Mouse (Mus musculus) neural tube, embryonic 12.5 days (tissue): ENCODE data around the gene Gse1. TPM values are rescaled to one million over a fixed set of nuclear protein-coding genes. Genes with fewer than 3 reads are reported as not detected.

Source experiments
- ATAC-seq: fragments of 200-750 bp; cut with Nextera tagmentation; 2 replicates; pipeline ENCODE4 v1.8.0; 2017; ENCODE audit warnings: low read depth, mild to moderate bottlenecking, moderate TSS enrichment, moderate library complexity; ENCODE audit not compliant: low FRiP score
- H3K27ac ChIP-seq: fragments of 300-500 bp; sonication (generic); 2 replicates; pipeline ENCODE4 v1.5.1; 2016
- H3K27me3 ChIP-seq: fragments of 300-500 bp; sonication (generic); replicated peaks from 2 replicates; pipeline ENCODE4 v1.6.1; 2016; ENCODE audit warnings: mild to moderate bottlenecking
- H3K36me3 ChIP-seq: fragments of 300-500 bp; sonication (generic); 2 replicates; pipeline ENCODE4 v1.6.1; 2016; ENCODE audit warnings: mild to moderate bottlenecking
- H3K4me1 ChIP-seq: fragments of 300-500 bp; sonication (generic); 2 replicates; pipeline ENCODE4 v1.6.1; 2016
- H3K4me2 ChIP-seq: fragments of 300-500 bp; sonication (generic); replicated peaks from 2 replicates; pipeline ENCODE4 v1.6.1; 2016; ENCODE audit warnings: mild to moderate bottlenecking
- H3K4me3 ChIP-seq: fragments of 300-500 bp; sonication (generic); 2 replicates; pipeline ENCODE4 v1.5.1; 2016
- H3K9ac ChIP-seq: fragments of 300-500 bp; sonication (generic); 2 replicates; pipeline ENCODE4 v1.6.1; 2016; ENCODE audit warnings: mild to moderate bottlenecking
- H3K9me3 ChIP-seq: fragments of 300-500 bp; sonication (generic); 2 replicates; pipeline ENCODE4 v1.6.1; 2016; ENCODE audit warnings: mild to moderate bottlenecking
- WGBS: fragments of 180-500 bp; shearing (Covaris S2); methylation state at CpG from one replicate; pipeline ENCODE4 v1.1.7; 2016; 5-methylcytosine and 5-hydroxymethylcytosine counted together
- polyA plus RNA-seq: library from polyadenylated mRNA; unstranded; fragments of >200 nt; fragmentation: Nextera tagmentation; extraction: Ambion mirVana; gene quantifications from 2 replicates; pipeline ENCODE4 v1.2.1, GENCODE M21; 2016

Gene Gse1
- polyA plus RNA-seq, 1 experiment from 2014 or later = 26.0 TPM

DNA sequence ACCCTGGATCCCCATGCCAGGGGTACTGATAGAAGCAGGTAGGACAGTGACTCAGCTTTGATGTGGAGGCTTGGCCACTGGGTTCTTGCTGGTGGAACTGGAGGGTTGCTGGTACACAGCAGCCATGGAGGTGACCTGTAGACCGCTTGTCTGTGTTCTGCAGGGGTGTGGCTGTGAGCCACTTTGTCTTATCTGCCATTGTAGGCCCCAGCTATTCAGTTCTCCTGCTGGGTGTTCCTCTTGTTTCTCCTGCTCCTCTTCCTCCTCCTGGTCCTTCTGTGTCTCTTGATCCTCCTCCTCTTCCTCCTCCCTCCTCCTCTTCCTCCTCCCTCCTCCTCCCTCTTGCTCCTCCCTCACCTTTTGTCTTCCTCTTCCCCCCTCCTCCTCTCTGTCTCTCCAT, 296.9 kb downstream of the Gse1 start:
- Histone ChIP-seq H3K4me3 (no peak overlapping the region), H3K27me3 (no peaks in the 10 kb centered on the region), H3K4me2 (no peak overlapping the region), H3K9me3 (no peaks in the 10 kb centered on the region), H3K36me3 (no peaks in the 10 kb centered on the region), H3K9ac (0 out of 2 replicates have a peak overlapping the region, but pooled peaks have one; percentile 18), H3K27ac (peak overlapping the region; percentile 5; the same call in 1 of the 2 replicates), H3K4me1 (peaks cover 91% of the 10 kb centered on the region)
- no peak for ATAC-seq
- 60% methylated on average over 1 of the region's 1 CpGs for WGBS

DNA sequence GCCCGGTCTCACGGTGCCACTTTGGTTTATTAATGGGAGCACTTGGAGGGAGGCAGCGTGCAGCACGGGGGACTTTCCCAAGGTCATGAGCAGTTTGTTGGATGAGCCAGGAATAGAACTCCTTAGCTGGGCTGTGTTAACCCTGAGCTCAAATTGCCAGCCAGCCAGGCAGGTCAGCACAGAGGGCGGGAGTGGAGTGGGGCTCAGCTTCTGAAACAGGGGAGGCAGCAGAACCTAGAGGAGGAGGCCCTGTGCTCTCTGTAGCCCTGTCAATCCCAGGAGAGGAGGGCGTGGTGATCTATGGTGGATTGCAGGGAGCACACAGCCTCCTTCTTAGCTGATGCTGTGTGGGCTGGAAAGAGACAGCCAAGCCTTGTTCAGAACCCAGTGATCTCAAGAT, 297.6 kb downstream of the Gse1 start:
- no peak overlapping the region for H3K27ac ChIP-seq
- no peaks in the 10 kb centered on the region for H3K36me3 ChIP-seq
- no peaks in the 10 kb centered on the region for H3K27me3 ChIP-seq
- 48% methylated on average over 6 of the region's 6 CpGs for WGBS
- H3K9me3 ChIP-seq = no peaks in the 10 kb centered on the region
- no peak overlapping the region for H3K4me3 ChIP-seq
- 0 out of 2 replicates have a peak overlapping the region, but pooled peaks have one; percentile 18 for H3K9ac ChIP-seq
- H3K4me1 ChIP-seq = peaks cover 85% of the 10 kb centered on the region
- no peak overlapping the region for H3K4me2 ChIP-seq
- ATAC-seq = no peak

DNA sequence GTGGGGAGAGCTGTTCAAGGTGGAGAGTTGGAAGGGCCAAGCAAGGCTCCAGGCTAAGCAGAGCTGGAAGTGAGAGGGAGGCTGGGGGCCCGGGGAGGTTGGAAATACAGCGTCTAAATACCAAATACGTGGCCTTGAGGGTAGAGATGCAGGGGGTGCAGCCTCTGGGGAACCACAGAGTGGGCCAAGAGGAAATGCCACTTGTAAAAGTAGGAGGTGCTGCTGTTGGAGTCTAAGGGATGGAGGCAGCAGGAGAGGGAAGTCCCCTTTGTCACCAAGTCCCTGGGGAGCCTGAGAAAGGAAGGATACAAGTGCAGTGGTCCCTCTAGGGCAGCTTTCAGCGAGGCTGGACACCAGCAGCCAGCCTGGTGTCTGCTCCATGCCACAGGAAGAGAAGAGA, 298.3 kb downstream of the Gse1 start:
- Histone ChIP-seq H3K27me3 (no peaks in the 10 kb centered on the region), H3K9ac (0 out of 2 replicates have a peak overlapping the region, but pooled peaks have one; percentile 6), H3K4me3 (no peak overlapping the region), H3K4me1 (peaks cover 85% of the 10 kb centered on the region), H3K9me3 (no peaks in the 10 kb centered on the region), H3K27ac (no peak overlapping the region), H3K36me3 (no peaks in the 10 kb centered on the region), H3K4me2 (0 out of 2 replicates have a peak overlapping the region, but pooled peaks have one; percentile 7)
- no peak for ATAC-seq
- WGBS = 17% methylated on average over 4 of the region's 4 CpGs

DNA sequence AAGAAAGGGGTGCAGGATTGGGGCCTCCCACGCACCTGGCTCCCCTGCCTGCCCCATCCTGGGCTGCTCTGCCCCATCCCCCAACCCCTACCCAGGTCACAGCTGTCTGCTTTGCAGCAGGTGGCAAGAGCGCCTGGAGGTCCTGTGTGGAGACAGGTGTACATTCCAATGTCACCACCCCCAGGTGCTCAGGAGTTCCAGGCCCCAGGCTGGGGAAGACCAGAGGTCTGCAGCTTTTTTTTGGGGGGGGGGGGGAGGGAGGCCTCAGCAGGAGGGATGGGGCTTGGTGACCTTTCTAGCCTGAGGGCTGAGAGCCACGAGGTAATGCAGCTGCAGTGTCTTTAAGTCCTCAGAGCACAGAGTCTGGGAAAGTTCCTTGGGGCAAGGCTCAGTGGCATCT, 300.1 kb downstream of the Gse1 start:
- Histone ChIP-seq H3K27ac (no peak overlapping the region), H3K4me2 (no peak overlapping the region), H3K27me3 (no peaks in the 10 kb centered on the region), H3K9ac (no peak overlapping the region), H3K4me3 (no peak overlapping the region), H3K36me3 (no peaks in the 10 kb centered on the region), H3K9me3 (no peaks in the 10 kb centered on the region), H3K4me1 (peaks cover 86% of the 10 kb centered on the region)
- WGBS = 21% methylated on average over 3 of the region's 3 CpGs
- ATAC-seq = no peak

DNA sequence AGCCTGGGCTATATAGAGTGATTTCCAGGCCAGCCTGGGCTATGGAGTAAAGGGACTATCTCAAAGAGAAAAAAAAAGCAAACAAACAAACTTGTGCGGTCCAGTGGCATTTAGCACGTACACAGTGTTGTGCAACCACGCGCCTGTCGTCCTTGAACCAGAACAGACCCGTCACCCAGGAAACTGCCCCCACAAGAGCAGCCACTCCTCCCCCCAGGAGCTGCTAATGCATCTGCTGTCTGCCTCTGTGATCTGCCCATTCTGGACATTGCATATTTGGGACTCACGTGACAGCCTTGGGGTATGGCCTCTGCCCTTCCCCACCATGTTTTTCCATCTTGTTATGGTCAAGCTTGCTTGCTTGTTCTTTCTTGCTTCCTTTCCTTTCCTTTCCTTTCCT, 301.0 kb downstream of the Gse1 start:
- Histone ChIP-seq H3K4me1 (peaks cover 86% of the 10 kb centered on the region), H3K36me3 (no peaks in the 10 kb centered on the region), H3K4me3 (no peak overlapping the region), H3K27ac (no peak overlapping the region), H3K4me2 (no peak overlapping the region), H3K27me3 (no peaks in the 10 kb centered on the region), H3K9me3 (no peaks in the 10 kb centered on the region), H3K9ac (no peak overlapping the region)
- WGBS = 52% methylated on average over 7 of the region's 7 CpGs
- ATAC-seq = no peak

DNA sequence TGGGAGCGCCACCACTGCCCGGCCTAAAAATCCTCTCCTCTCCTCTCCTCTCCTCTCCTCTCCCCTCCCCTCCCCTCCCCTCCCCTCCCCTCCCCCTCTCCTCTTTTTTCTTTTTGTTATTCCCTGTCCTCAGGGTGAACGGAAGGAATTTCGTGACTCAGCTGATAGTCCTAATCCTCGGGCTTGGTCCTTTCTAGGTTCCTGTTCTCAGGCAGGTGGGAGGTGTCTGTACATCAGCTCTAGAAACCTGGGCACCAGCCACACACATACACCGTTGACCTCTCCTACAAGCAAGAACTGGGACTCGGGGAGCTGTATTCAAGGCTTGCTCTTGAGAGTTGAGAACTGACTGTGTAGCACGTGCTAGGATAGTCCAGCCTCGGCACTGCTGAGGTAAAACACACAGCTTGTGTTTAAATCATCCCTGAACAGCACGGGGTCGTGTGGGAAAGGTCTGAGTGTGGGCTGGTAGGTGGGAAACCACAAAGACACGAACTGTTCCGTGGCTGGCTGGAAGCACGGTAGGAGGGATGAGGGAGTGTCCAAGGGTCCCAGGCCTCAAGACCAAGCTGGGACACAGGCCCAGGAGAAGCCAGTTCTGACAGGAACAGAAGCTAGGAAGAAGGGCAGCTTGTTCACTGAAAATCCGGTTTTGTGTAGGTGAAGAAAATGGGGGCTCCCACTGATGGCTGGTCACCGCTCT, 302.8 kb downstream of the Gse1 start:
- H3K9me3 ChIP-seq = no peaks in the 10 kb centered on the region
- peak overlapping the region; percentile 97 for H3K4me2 ChIP-seq
- peak overlapping the region; percentile 88 for H3K27ac ChIP-seq
- H3K36me3 ChIP-seq = no peaks in the 10 kb centered on the region
- no peaks in the 10 kb centered on the region for H3K27me3 ChIP-seq
- H3K9ac ChIP-seq = no peak overlapping the region
- peaks cover 87% of the 10 kb centered on the region for H3K4me1 ChIP-seq
- ATAC-seq = no peak
- WGBS = 41% methylated on average over 16 of the region's 16 CpGs
- H3K4me3 ChIP-seq = no peak overlapping the region

DNA sequence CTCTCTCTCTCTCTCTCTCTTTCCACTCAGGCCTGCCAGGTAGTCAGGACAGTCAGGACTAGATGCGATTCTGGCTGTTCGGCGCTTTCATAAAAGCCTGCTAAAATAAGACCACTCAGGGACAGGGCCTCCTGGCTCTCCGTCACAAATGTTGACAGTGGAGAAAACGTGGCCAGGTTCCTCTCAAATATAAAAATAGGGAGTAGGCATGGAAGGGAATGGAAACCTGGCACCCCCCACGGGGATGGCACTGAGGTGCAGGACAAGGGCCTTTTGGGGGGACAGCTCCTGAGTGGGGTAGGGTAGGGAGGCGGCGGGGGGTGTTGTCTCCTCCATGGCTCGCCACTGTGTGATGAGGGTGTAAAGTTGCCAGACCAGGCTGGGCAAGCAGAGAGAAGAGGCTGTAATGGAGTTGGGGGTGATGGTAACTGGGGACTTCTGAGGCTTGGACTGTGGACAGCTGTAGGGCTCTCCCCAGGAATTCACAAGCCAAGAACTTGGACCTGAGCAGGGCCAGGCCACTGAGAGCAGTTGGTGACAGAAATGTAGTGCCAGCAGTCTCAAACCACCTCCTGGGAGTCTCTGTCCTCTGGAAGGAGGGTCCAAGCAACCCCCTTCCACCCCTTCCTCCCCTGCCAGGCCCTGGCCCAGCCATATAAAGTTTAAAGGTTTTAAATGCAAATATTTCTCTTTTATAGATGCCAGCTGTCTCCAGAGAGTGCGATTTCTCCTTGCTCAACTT, 303.7 kb downstream of the Gse1 start:
- WGBS = 32% methylated on average over 10 of the region's 10 CpGs
- Histone ChIP-seq H3K4me3 (no peak overlapping the region), H3K4me2 (peak overlapping the region; percentile 97), H3K4me1 (peaks cover 87% of the 10 kb centered on the region), H3K9me3 (no peaks in the 10 kb centered on the region), H3K36me3 (no peaks in the 10 kb centered on the region), H3K27ac (peak overlapping the region; percentile 88), H3K9ac (no peak overlapping the region), H3K27me3 (no peaks in the 10 kb centered on the region)
- ATAC-seq = no peak; the same call in 1 of the 2 replicates

DNA sequence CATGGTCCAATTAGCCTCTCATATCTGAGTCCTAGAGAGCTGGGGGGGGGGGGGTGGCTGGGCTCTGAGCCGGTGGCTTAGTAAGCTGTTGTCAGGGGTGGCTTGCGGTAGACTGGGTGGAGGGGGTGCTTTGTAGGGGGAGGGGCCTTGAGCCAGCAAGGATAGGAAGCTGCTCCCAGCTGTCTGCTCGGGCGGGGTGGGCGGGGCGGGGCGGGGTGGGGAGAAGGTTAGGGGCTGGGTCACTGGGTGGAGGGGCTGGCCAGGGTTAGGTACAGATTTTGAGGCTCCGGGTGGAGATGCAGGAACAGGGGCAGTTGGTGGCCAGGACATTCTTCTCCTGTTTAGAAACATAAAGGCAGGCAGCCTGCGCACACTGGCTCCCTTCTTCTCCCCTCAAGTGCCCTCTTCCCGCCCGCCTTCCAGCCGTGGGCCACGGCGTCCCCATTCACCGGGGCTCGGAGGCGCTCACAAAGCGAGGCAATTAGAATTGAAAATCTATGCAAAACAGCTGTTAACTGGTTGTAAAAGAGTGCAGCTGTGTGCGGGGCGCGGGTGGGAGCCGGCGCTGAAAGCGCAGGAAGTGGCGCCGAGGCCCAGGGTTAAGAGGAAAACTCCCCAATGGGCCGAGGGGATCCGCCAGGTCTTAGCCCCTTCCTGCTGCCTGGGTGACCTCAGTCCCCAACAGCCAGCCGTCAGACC, 304.4 kb downstream of the Gse1 start:
- Histone ChIP-seq H3K9ac (peak overlapping the region; percentile 33), H3K4me1 (peaks cover 84% of the 10 kb centered on the region), H3K9me3 (no peaks in the 10 kb centered on the region), H3K27me3 (no peaks in the 10 kb centered on the region), H3K27ac (peak overlapping the region; percentile 88), H3K4me2 (peak overlapping the region; percentile 97), H3K36me3 (no peaks in the 10 kb centered on the region), H3K4me3 (0 out of 2 replicates have a peak overlapping the region, but pooled peaks have one; percentile 9)
- ATAC-seq = peak; percentile 54
- 1% methylated on average over 28 of the region's 29 CpGs for WGBS

DNA sequence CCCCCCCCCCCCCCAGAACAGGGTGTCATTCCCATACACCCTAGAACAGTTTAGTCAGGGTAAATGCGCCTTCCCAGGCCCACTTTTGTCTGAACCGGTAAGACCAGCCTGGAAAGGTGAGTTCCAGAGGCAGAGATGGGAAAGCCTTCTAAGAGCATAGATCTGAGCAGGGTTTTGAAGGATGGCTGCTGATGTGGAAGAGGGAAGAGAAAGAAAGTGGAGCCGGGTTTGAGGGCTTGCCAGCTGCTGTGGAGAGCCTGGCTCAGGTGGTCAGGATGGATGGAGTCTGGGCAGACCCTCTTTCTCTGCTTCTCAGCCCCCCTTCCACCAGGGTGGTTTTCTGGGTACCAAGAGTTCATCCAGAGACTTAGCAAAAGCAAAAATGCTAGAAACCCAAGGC, 305.1 kb downstream of the Gse1 start:
- no peak overlapping the region for H3K4me3 ChIP-seq
- no peaks in the 10 kb centered on the region for H3K36me3 ChIP-seq
- peak overlapping the region; percentile 97 for H3K4me2 ChIP-seq
- no peak for ATAC-seq
- peak overlapping the region; percentile 33 for H3K9ac ChIP-seq
- H3K27me3 ChIP-seq = no peaks in the 10 kb centered on the region
- no peaks in the 10 kb centered on the region for H3K9me3 ChIP-seq
- peaks cover 83% of the 10 kb centered on the region for H3K4me1 ChIP-seq
- WGBS = 20% methylated on average over 3 of the region's 3 CpGs
- peak overlapping the region; percentile 88 for H3K27ac ChIP-seq

DNA sequence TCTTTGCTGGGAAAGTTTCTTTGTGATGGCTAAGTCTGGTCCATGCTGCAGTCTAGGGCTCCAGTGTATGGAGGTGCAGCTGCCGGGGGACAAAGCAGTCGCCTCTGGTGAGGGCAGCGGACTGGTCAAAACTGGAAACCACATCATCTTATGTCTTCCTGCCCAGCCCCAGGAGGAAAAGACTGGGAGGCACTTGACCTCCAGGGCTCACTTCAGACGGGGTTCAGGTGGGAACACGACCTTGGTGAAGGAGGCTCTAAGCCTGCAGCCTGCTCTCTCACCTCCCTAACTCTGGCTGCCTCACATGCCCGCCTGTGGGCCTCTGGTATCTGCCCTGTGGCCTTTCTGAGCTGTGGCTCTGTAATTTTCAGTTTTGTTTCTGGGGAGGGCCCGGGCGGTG, 305.8 kb downstream of the Gse1 start:
- Histone ChIP-seq H3K27me3 (no peaks in the 10 kb centered on the region), H3K9ac (peak overlapping the region; percentile 35; the same call in 1 of the 2 replicates), H3K36me3 (no peaks in the 10 kb centered on the region), H3K9me3 (no peaks in the 10 kb centered on the region), H3K4me2 (peak overlapping the region; percentile 97), H3K4me1 (peaks cover 83% of the 10 kb centered on the region), H3K27ac (peak overlapping the region; percentile 88), H3K4me3 (no peak overlapping the region)
- ATAC-seq = no peak
- 36% methylated on average over 8 of the region's 8 CpGs for WGBS

DNA sequence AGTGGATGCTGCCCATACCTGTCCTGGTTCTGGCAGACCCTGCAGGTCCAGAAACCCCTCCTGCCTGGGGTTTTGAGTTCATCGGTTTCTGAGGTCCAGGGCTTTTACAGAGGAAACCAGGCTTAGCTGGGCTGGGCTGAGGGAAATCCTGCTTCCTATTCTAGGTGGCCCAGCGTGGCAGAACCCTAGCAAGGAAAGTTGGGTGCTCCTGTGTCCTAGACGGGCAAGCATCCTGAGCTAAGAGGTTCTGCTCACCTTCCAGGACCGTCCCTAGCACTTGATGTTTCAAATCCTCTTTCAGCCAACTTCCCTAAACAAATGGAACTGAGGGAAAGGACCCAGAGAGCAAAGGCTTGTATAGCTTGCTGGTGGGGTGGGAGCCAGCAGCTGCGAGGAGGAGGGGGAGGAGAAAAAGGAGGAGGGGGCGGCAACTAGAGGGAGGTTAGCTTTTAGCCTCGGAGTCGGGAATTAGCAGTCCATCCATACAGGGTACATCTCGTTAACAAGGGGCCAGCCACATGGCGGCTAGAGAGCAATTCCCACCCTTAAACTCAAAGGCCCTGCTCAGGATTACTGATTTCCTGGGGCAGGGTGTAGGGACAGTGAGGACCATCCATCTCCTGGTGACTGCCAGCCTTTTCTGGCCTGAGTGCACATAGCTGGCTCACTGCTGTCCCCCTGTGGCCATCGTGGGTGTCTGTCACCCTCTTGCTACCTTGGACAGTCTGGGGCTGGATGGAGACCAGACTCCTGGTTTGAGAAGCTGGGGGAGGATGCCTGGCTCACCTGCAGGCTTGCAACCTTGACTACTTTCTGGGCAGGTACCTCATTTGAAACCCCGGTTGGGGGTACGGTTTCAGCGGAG, 306.5 kb downstream of the Gse1 start:
- Histone ChIP-seq H3K27me3 (no peaks in the 10 kb centered on the region), H3K4me3 (no peak overlapping the region; the same call in 1 of the 2 replicates)

More for the DNA sequence above, 306.5 kb downstream of the Gse1 start:
- peak; percentile 48 for ATAC-seq
- peak overlapping the region; percentile 97 for H3K4me2 ChIP-seq
- no peaks in the 10 kb centered on the region for H3K36me3 ChIP-seq
- H3K27ac ChIP-seq = peak overlapping the region; percentile 97
- peak overlapping the region; percentile 35; the same call in 1 of the 2 replicates for H3K9ac ChIP-seq
- WGBS = 4% methylated on average over 14 of the region's 14 CpGs
- H3K9me3 ChIP-seq = no peaks in the 10 kb centered on the region
- H3K4me1 ChIP-seq = peaks cover 86% of the 10 kb centered on the region
